Mouse (Mus musculus) gonadal fat pad, adult 2 months (tissue): ENCODE measurements around the gene Rsph9. TPM values are rescaled to one million over a fixed set of nuclear protein-coding genes. Genes with fewer than 3 reads are reported as not detected.
A peak's percentile ranks its signal among the peaks of the same experiment; 100 is the strongest.

ENCODE experiments used
- DNase-seq: peaks from one replicate; pipeline ENCODE4 v3.0.0-alpha.2; 2012; ENCODE audit warnings: low read depth
- polyA plus RNA-seq: library from polyadenylated mRNA; depleted of rRNA; stranded (reverse); fragments of >200 nt; gene quantifications from 2 replicates; pipeline ENCODE4 v1.2.3, GENCODE M21; 2012; rRNA removed

The Rsph9 gene
- 10.0 and 13.0 TPM in 2 replicates for polyA plus RNA-seq

GRCm38 (mm10) chr17:46143578-46144423 lies at the start of gene Rsph9:
TSS of gene Rsph9 (minus strand) at chr17:46144216.
- DNase-seq, result no peak

DNA sequence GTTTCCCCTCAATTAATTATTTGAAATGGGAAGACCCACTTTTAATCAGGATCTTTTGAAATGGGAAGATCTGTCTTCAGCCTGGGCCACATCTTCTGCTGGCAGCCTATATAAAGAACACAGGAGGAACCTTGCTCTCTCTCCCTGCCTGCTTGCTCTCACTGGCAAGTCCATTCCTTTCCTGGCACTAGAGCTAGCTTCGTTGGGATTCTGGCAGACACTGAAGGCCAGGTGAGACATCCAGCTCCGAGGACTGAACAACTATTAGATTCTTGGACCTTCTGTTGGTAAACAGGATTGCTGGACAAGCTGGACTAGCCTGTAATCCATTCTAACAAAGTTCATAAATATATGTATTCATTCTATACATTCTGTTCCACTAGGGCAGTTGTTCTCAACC lies 44.8 kb upstream of the Rsph9 start:
- no peak for DNase-seq

- DNase-seq, result no peak
Measured at GRCm38 (mm10) chr17:46182273-46182672, 38.3 kb upstream of the Rsph9 start.

DNA sequence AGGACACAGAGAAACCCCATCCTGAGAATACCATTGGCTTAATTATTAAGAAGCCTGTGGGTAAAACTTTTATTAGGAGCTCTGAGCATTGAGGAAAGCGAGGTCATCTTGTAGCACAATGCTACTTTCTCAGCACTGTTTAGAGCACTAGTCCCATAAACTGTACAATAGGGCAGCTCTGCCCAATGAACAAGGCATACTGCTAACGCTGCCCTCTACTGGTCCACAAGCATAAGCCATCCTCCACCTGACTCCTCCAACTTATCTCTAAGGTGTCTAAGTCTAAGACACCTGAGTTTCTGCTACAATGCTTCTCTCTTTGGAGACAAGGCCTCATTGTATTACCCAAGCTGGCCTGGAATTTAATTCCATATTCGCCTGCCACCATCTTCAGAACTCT lies 26.5 kb upstream of the Rsph9 start:
- no peak for DNase-seq

GRCm38 (mm10) chr17:46168768-46169167 lies 24.8 kb upstream of the Rsph9 start:
- DNase-seq, result no peak

DNA sequence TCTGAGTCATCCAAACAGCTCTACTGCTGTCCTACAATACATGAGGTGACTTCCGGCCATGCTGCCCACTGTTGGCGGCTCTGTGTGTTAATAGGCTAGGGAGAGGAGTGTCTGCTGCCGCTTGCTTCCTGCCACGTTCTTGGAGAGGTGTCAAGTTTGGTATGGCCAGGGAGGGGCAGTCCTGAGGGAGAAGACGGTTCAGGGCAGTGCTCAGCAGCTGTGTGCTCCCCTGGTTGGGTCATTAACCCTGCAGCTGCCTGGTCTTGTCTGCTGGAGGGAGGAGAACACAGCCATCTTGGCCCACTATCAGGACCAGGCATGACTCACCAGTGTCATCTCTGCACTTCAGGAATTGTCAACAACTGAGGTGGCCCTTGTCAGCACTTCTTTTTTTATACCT lies 24.3 kb upstream of the Rsph9 start:
- no peak for DNase-seq

GRCm38 (mm10) chr17:46167014-46167413 lies 23.0 kb upstream of the Rsph9 start:
- no peak for DNase-seq

GRCm38 (mm10) chr17:46166270-46166669 lies 22.3 kb upstream of the Rsph9 start:
- no peak for DNase-seq

DNA sequence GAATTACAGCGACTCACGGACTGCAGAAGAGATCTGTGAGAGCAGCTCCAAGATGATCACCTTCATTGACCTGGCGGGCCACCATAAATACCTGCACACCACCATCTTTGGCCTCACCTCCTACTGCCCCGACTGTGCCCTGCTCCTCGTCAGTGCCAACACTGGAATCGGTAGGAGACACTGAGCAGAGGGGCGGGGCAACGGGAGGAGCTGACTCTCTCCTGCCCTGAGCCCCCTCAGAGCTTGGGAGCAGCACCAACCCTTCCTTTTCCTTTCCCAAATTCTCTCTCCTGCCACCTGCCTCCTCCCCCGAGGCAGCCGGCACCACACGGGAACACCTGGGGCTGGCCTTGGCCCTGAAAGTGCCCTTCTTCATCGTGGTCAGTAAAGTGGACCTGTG lies 21.4 kb upstream of the Rsph9 start:
- DNase-seq, result no peak

- DNase-seq, result no peak
Measured at GRCm38 (mm10) chr17:46164791-46165190, 20.8 kb upstream of the Rsph9 start.

- no peak for DNase-seq
Measured at GRCm38 (mm10) chr17:46164301-46164700, 20.3 kb upstream of the Rsph9 start.

GRCm38 (mm10) chr17:46162951-46163421 lies 19.0 kb upstream of the Rsph9 start:
- DNase-seq, result no peak

GRCm38 (mm10) chr17:46162551-46162950 lies 18.5 kb upstream of the Rsph9 start:
- DNase-seq, result no peak

GRCm38 (mm10) chr17:46161710-46162109 lies 17.7 kb upstream of the Rsph9 start:
- no peak for DNase-seq

DNA sequence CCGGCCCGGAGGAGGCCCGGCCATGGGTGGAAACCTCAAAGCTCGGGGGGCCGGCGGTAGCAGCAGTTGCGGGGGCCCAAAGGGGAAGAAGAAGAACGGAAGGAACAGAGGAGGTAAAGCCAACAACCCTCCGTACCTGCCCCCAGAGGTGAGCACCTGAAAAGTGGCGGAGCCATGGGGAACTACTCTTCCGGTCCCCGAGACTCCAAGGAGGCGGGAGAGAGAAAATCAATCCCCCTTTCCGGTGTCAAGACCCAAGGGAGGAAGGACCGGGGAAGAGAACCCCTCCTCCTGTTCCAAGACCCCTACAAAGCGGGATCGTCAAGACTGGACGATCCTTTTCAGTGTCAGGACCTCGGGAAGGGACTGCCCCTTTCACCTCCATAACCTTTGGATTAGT lies 17.2 kb upstream of the Rsph9 start:
- no peak for DNase-seq

DNA sequence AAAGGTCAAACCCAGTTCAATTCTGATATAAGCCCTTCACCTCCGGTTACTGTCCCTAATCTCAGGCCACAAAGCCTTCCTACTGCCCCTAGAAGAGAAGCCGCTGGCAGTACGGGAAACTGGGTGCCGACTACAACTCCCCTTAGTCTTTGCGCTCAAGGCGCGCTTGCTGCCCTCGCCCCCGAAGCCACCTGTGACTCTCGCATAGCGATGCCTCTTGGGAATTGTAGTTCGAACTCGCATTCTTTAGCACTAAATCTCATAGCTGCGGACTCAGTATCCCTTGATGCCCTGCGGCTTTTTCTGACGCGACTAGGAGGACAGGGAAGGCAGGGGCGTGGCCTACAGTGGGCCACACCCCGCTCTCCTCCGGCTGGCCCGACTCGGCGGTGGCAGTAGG lies 16.7 kb upstream of the Rsph9 start, which contains the start of gene Gtpbp2:
TSS of gene Gtpbp2 (plus strand) at position 347 of the 400 bp plus-strand sequence.
- peak; percentile 97 for DNase-seq

GRCm38 (mm10) chr17:46160090-46160662 lies 16.2 kb upstream of the Rsph9 start:
- peak; percentile 70 for DNase-seq

DNA sequence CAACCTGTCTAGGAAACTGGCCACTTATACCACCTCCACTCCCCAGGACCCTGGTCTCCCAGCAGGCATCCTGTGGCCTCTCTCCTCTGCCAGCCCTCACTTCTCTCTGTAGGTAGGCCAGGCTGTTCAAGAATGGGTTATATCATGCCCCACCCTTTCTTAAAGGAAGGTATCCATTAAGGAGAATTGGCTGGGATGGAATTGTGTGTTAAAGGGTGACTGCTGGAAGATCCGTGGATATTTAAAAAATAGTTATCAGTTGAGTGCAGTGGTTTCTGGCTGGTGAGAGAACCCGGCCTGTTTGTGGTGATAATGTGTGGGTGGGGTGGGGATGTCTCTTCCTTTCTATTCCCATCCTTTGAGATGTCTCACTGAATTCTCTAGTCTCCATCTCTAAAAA lies 15.2 kb upstream of the Rsph9 start:
- DNase-seq, result no peak

- no peak for DNase-seq
Measured at GRCm38 (mm10) chr17:46157131-46157530, 13.1 kb upstream of the Rsph9 start.

- DNase-seq, result no peak
Measured at GRCm38 (mm10) chr17:46156680-46157079, 12.7 kb upstream of the Rsph9 start.

DNA sequence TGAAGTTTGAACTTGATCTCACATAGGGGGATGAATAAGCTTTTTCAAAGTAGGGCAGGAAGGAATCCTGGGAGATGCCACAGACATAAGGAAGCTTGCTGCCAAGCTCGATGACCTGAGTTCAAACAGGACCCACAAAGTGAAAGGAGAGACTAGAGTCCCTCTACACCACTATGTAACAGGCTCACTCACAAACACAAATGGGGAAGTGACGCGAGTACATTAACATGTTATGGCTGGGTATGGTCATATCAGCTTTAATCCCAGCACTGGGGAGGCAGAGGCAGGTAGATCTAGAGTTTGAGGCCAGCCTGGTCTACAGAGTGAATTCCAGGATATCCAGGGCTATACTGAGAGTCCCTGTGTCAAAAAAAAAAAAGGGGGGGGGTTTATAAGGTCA lies 10.3 kb upstream of the Rsph9 start:
- no peak for DNase-seq

- DNase-seq, result no peak
Measured at GRCm38 (mm10) chr17:46152847-46153782, 9.1 kb upstream of the Rsph9 start, which contains the start of gene Mad2l1bp. TSS of gene Mad2l1bp (minus strand) at chr17:46153553.
